Mouse (Mus musculus): ENCODE results near the gene Sar1a. TPM values are rescaled to one million over a fixed set of nuclear protein-coding genes. Genes with fewer than 3 reads are reported as not detected.

Gene Sar1a
- polyA plus RNA-seq (2015; fragmentation: Nextera tagmentation; extraction: Ambion mirVana) = 183 and 196 TPM in 2 replicates

DNA sequence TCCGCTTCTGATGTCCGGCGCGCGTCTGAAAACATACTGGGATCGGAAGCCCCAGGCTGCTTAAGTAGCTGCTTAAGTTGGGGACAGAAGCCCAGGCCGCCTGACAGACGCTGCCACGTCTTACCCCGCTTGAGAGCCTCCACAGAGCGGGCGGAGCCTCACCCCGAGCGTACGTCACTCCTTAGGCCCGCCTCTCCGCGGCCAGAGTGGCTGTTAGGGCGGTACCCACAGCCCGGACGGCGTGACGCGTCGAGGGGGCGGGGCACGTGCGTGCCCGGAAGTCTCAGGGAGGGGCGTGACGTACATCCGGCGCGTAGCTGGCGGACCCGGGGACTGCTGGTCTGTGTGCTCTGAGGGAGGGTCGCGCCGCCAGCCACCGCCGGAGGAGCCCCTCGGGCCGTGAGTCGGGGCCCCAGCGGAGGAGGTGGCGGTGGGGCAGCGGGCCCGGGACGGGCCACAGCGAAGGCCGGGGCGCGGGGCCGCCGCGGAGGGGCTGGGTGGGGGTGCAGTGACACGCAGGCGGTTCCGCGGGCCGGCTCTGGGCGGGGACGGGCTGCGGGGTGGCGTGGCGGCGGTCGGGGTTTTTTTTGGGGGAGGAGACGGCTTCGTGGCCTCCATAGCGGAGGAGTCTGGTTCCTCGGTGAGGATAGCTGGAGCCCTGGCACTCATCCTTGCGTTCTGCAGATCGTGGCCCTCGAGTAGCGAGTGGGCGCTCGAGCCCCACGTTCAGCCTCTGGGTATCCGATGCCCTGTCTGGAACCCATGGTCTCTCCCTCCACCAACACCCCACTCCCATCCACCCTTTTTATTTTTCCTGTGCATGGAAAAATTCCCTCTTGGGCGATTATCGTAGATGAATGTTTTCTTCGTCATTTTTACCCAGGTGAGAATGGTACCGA lies at the start of gene Sar1a:
Gene Sar1a, plus strand, starts transcription at position 285 of the 899 bp plus-strand sequence.
- Histone ChIP-seq H3K27ac (replicated peaks) (peak within 1 kb of the TSS; percentile 90), H3K4me3 (replicated peaks) (peak within 1 kb of the TSS; percentile 66), H3K4me2 (peak within 1 kb of the TSS; percentile 73), H3K27me3 (replicated peaks) (no peaks in the 10 kb centered on the region), H3K9ac (replicated peaks) (peak within 1 kb of the TSS; percentile 79), H3K9me3 (replicated peaks) (no peaks in the 10 kb centered on the region), H3K36me3 (peaks cover 13% of the 10 kb centered on the region), H3K4me1 (peaks cover 29% of the 10 kb centered on the region)
- ATAC-seq (ENCODE audit: low FRiP score) = peak; percentile 100
- under 1% methylated on average over 84 of the region's 84 CpGs for WGBS

GRCm38 (mm10) chr10:61632445-61632844 lies 47.7 kb upstream of the Sar1a start:
- ATAC-seq (ENCODE audit: low FRiP score) = no peak
- H3K27ac ChIP-seq (replicated peaks) = no peak overlapping the region
- H3K4me2 ChIP-seq = no peak overlapping the region
- 83% methylated on average over 10 of the region's 10 CpGs for WGBS
- H3K36me3 ChIP-seq = no peaks in the 10 kb centered on the region
- no peaks in the 10 kb centered on the region for H3K9me3 ChIP-seq (replicated peaks)
- peaks cover 6% of the 10 kb centered on the region; the same call in 1 of the 2 replicates for H3K27me3 ChIP-seq (replicated peaks)
- H3K4me3 ChIP-seq (replicated peaks) = no peak overlapping the region
- no peaks in the 10 kb centered on the region for H3K4me1 ChIP-seq
- H3K9ac ChIP-seq (replicated peaks) = no peak overlapping the region

- Histone ChIP-seq H3K4me2 (no peak overlapping the region), H3K4me3 (replicated peaks) (no peak overlapping the region), H3K9ac (replicated peaks) (no peak overlapping the region), H3K9me3 (replicated peaks) (no peaks in the 10 kb centered on the region), H3K27me3 (replicated peaks) (no peaks in the 10 kb centered on the region), H3K36me3 (no peaks in the 10 kb centered on the region), H3K4me1 (no peaks in the 10 kb centered on the region), H3K27ac (replicated peaks) (no peak overlapping the region)
- ATAC-seq (ENCODE audit: low FRiP score) = no peak
- WGBS = 78% methylated on average over 7 of the region's 7 CpGs
Measured at GRCm38 (mm10) chr10:61637055-61637454, 43.0 kb upstream of the Sar1a start.

- Histone ChIP-seq H3K4me2 (no peak overlapping the region), H3K36me3 (no peaks in the 10 kb centered on the region), H3K9me3 (replicated peaks) (no peaks in the 10 kb centered on the region), H3K27ac (replicated peaks) (no peak overlapping the region), H3K4me1 (no peaks in the 10 kb centered on the region), H3K4me3 (replicated peaks) (no peak overlapping the region), H3K9ac (replicated peaks) (no peak overlapping the region), H3K27me3 (replicated peaks) (no peaks in the 10 kb centered on the region)
- WGBS = 73% methylated on average over 4 of the region's 4 CpGs
- no peak for ATAC-seq (ENCODE audit: low FRiP score)
Measured at GRCm38 (mm10) chr10:61640363-61640762, 39.7 kb upstream of the Sar1a start.

DNA sequence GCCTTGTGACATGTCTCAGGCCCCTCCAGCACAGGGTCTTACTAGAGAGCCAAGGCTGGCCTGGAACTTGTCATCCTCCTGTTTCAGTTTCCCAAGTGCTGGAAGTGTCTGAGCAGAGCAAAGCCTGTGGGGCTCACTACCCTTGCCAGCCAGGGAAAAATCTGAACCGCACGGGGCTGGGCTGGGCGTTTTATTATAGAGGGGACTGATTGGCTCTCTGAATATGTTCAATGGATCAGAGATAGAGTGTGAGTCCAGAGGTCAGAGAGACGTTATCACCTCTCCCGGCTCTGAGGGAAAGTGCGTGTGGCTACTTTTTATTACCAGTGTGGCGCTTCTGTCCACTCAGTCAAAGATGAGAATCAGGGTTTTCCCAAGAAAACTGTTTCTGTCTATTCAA lies 33.5 kb upstream of the Sar1a start:
- Histone ChIP-seq H3K36me3 (no peaks in the 10 kb centered on the region), H3K4me1 (peaks cover 22% of the 10 kb centered on the region), H3K27me3 (replicated peaks) (no peaks in the 10 kb centered on the region), H3K4me2 (no peak overlapping the region), H3K27ac (replicated peaks) (no peak overlapping the region), H3K9me3 (replicated peaks) (no peaks in the 10 kb centered on the region), H3K4me3 (replicated peaks) (no peak overlapping the region), H3K9ac (replicated peaks) (no peak overlapping the region)
- no peak for ATAC-seq (ENCODE audit: low FRiP score)
- 52% methylated on average over 7 of the region's 7 CpGs for WGBS

DNA sequence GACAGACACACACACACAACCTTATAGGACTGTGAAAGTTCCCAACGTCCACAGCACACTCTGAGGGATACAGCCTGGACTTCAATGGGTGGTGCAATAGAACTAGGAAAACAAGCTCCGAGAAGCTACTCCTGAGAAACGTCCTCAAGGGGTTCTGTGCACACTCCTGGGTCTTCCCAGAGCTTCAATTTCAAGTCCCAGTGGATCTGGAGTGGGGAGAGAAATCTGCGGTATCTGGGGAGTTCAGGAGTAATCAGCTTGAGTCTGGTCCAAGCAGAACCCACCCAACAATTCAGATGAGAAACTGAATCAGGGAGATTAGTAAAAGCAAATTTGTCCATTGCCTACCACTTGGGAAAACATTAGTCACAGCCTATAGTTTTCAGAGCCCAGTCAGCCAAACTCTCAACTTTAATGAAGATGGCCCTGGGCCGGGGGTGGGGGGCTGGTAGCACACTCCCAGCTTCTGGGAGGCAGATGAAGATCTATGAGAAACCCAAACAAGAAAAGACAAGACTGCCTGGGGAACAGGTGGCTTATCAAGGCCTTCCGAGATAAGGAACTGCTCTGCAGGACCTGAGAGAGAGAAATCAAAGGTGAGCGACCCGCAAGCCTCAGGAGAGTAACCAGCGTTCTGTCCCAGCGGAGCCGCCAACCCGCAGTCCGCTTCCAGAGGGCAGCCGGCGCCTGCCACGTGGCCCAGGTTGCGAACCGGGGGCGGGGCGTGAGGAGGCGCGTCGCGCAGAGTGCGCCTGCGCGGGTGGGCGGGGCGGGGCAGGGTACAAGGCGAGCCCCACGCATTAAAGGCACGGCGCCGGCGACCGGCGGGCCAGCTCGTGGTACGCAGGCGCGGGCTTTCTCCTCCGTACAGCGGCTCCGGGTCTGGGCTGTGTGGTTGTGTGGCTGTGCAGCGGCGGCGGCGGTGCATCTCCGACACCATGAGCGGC lies 32.0 kb upstream of the Sar1a start, which contains the start of gene Ppa1:
Gene Ppa1, plus strand, starts transcription at position 763 of the 947 bp plus-strand sequence.
- WGBS = 2% methylated on average over 47 of the region's 50 CpGs
- peak within 1 kb of the TSS; percentile 88 for H3K27ac ChIP-seq (replicated peaks)
- H3K4me2 ChIP-seq = peak within 1 kb of the TSS; percentile 90
- peak within 1 kb of the TSS; percentile 82 for H3K4me3 ChIP-seq (replicated peaks)
- ATAC-seq (ENCODE audit: low FRiP score) = peak; percentile 99
- peaks cover 22% of the 10 kb centered on the region for H3K4me1 ChIP-seq
- peak within 1 kb of the TSS; percentile 78 for H3K9ac ChIP-seq (replicated peaks)
- no peaks in the 10 kb centered on the region for H3K27me3 ChIP-seq (replicated peaks)
- H3K9me3 ChIP-seq (replicated peaks) = no peaks in the 10 kb centered on the region
- H3K36me3 ChIP-seq = peaks cover 3% of the 10 kb centered on the region

- Histone ChIP-seq H3K27ac (replicated peaks) (peak overlapping the region; percentile 88), H3K4me1 (peaks cover 22% of the 10 kb centered on the region), H3K4me3 (replicated peaks) (peak overlapping the region; percentile 82), H3K36me3 (peaks cover 11% of the 10 kb centered on the region), H3K4me2 (peak overlapping the region; percentile 90), H3K27me3 (replicated peaks) (no peaks in the 10 kb centered on the region), H3K9ac (replicated peaks) (peak overlapping the region; percentile 78), H3K9me3 (replicated peaks) (no peaks in the 10 kb centered on the region)
- under 1% methylated on average over 44 of the region's 49 CpGs for WGBS
- ATAC-seq (ENCODE audit: low FRiP score) = peak; percentile 70
Measured at GRCm38 (mm10) chr10:61648737-61649645, 31.1 kb upstream of the Sar1a start.

DNA sequence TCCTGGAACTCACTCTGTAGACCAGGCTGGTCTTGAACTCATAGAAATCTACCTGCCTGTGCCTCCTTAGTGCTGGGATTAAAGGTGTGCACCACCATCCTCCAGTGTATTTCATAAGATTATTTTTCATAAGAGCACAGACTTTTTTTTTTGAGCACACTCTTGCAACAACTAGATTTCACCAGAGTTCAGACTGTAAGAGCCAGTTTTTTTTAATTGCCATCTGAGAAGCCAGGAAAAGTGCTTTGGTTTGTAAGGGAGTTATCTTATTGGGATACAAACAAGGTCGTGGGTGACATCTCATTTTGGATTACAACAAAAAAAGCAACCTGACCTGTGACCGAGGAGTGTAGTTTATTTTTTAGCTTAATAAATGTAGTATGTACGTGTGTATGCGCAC lies 26.0 kb upstream of the Sar1a start:
- H3K4me2 ChIP-seq = no peak overlapping the region
- H3K9me3 ChIP-seq (replicated peaks) = no peaks in the 10 kb centered on the region

GRCm38 (mm10) chr10:61654691-61655090 lies 25.4 kb upstream of the Sar1a start:
- Histone ChIP-seq H3K36me3 (peaks cover 17% of the 10 kb centered on the region), H3K9me3 (replicated peaks) (no peaks in the 10 kb centered on the region), H3K4me1 (peaks cover 7% of the 10 kb centered on the region; the same call in 1 of the 2 replicates), H3K27me3 (replicated peaks) (no peaks in the 10 kb centered on the region), H3K9ac (replicated peaks) (no peak overlapping the region), H3K4me2 (no peak overlapping the region), H3K27ac (replicated peaks) (no peak overlapping the region), H3K4me3 (replicated peaks) (no peak overlapping the region)
- WGBS = 94% methylated on average over 7 of the region's 7 CpGs
- no peak for ATAC-seq (ENCODE audit: low FRiP score)

More for the DNA sequence above, 26.0 kb upstream of the Sar1a start:
- H3K27me3 ChIP-seq (replicated peaks) = no peaks in the 10 kb centered on the region
- H3K4me1 ChIP-seq = peaks cover 13% of the 10 kb centered on the region
- peaks cover 12% of the 10 kb centered on the region for H3K36me3 ChIP-seq
- no peak overlapping the region for H3K4me3 ChIP-seq (replicated peaks)
- no peak overlapping the region for H3K9ac ChIP-seq (replicated peaks)
- ATAC-seq (ENCODE audit: low FRiP score) = no peak
- H3K27ac ChIP-seq (replicated peaks) = no peak overlapping the region
- WGBS = 96% methylated on average over 4 of the region's 4 CpGs

GRCm38 (mm10) chr10:61655188-61655587 lies 24.9 kb upstream of the Sar1a start:
- no peaks in the 10 kb centered on the region for H3K9me3 ChIP-seq (replicated peaks)
- ATAC-seq (ENCODE audit: low FRiP score) = no peak
- H3K4me3 ChIP-seq (replicated peaks) = no peak overlapping the region
- no peaks in the 10 kb centered on the region for H3K27me3 ChIP-seq (replicated peaks)
- peaks cover 5% of the 10 kb centered on the region; the same call in 1 of the 2 replicates for H3K4me1 ChIP-seq
- no peak overlapping the region for H3K9ac ChIP-seq (replicated peaks)
- peaks cover 22% of the 10 kb centered on the region for H3K36me3 ChIP-seq
- H3K27ac ChIP-seq (replicated peaks) = no peak overlapping the region
- 97% methylated on average over 3 of the region's 3 CpGs for WGBS
- H3K4me2 ChIP-seq = no peak overlapping the region

Data from neural tube, embryonic 15.5 days (tissue).